Mouse (Mus musculus) spleen, postnatal 14 days (tissue): ENCODE data around the gene Naglu.
"Not testable (repeated sequence)": the region's sequence is repeated elsewhere in the genome, so short reads cannot be mapped to it uniquely, and the experiment has no call there.

ENCODE experiments used
- DNase-seq, 2 experiments: peaks; one replicate each; pipeline ENCODE4 v3.0.0; 2021 to 2022; ENCODE audit warnings: low spot score in 2 of 2

Naglu gene

GRCm38 (mm10) chr11:101124494-101124893, 54.7 kb downstream of the Naglu start:
- not testable (repeated sequence) for DNase-seq

DNA sequence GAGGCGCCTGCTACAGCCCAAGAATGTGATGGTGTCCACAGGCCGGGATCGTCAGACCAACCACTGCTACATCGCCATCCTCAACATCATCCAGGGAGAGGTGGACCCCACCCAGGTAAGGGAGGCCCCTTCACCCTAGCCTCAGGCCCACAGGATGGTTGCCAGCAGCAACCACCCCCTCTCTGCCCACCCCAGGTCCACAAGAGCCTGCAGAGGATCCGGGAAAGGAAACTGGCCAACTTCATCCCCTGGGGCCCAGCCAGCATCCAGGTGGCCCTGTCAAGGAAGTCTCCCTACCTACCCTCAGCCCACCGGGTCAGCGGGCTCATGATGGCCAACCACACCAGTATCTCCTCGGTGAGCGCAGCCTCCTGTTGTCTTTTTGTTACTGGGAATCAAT, 55.2 kb downstream of the Naglu start:
- DNase-seq, result not testable (repeated sequence)

- no peak for DNase-seq
These were observed 57.3 kb downstream of the Naglu start for GRCm38 (mm10) chr11:101127075-101127474.
